Mouse (Mus musculus): ENCODE data around the gene Nav2.

DNA sequence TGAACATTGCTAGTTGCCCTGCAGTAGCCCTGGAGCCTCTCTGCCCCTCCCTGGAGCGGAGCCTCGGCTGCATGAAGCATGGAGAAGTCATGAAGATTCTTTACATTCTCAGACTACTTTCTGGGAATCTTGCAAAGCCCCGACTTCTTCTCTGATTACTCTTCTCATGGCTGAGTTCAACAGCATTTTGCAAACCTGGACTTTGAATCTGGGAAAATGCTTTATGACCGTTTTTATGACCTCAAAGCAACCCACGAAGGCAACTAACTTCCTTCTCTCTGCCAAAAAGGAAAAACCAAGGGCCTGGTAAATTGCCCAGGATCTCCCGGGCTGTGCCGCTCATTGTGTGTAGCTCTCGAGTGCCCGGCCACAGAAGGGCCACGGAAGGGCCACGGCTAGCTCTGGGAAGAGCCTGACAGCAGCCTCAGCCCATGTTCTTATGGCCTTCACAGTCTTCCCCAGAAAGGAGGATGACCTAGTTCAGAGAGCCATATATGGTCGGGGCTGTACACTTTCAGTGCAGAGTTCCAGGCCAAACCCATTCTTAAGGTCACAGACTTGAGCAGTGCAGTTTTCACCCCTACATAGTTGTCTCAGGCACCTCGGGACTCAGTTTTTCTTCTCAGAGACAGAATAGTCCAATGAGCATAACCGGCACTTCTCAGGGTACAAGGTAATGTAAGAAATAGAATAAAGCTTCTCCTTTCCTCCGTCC lies 409.8 kb downstream of the Nav2 start:
- TF ChIP-seq GATA1 (IDR thresholded peaks at IDR 0.05; ENCODE audit: borderline replicate concordance, low read length) (no peak), FLI1 (IDR thresholded peaks at IDR 0.05; ENCODE audit: low read length) (no peak)
